Mouse (Mus musculus) heart, adult 2 months (tissue): Measurements from ENCODE around the gene Fermt2.

Source experiments
- CTCF ChIP-seq: fragments of 200-600 bp; IDR thresholded peaks from 2 replicates; pipeline ENCODE4 v1.8.1; 2022; ENCODE audit warnings: antibody characterized with exemption, mild to moderate bottlenecking, moderate library complexity
- EP300 ChIP-seq: fragments of 200-500 bp; IDR thresholded peaks from 2 replicates; pipeline ENCODE4 v1.6.1; 2011; ENCODE audit warnings: low read depth, low read length, control low read depth; ENCODE audit not compliant: insufficient read depth

- TF ChIP-seq CTCF = no peak
- no peak for TF ChIP-seq EP300
Observed at GRCm38 (mm10) chr14:45544905-45545304, 15.0 kb upstream of the Fermt2 start.
